Mouse (Mus musculus) MEL (cell line): ENCODE measurements around the gene Slc51b. TPM values are rescaled to one million over a fixed set of nuclear protein-coding genes. Genes with fewer than 3 reads are reported as not detected.

Experiments
- DNase-seq: peaks from one replicate; pipeline ENCODE4 v3.0.0; 2011; ENCODE audit warnings: low read depth, low spot score
- H3K27ac ChIP-seq: 2 replicates; pipeline ENCODE4 v1.5.1; 2012; ENCODE audit warnings: low read depth, mild to moderate bottlenecking, control low read depth, low read length, moderate library complexity; ENCODE audit not compliant: control insufficient read depth
- H3K27me3 ChIP-seq, 2 experiments: fragments of 150-350 bp in 1 of 2; sonication (generic) in 1 of 2; 2 replicates each; pipeline ENCODE4 v1.6.1; 2012; ENCODE audit warnings: low read length in 2 of 2, mild to moderate bottlenecking in 2 of 2, improper control_type of control experiment in 1 of 2, moderate library complexity in 1 of 2; ENCODE audit not compliant: insufficient read depth in 2 of 2, control insufficient read depth in 1 of 2
- H3K36me3 ChIP-seq, 2 experiments: 2 replicates each; pipeline ENCODE4 v1.6.1; 2012 to 2014; ENCODE audit warnings: low read length in 2 of 2, improper control_type of control experiment in 1 of 2, inconsistent platforms in 1 of 2, mild to moderate bottlenecking in 1 of 2; ENCODE audit not compliant: insufficient read depth in 2 of 2, control insufficient read depth in 1 of 2
- H3K4me1 ChIP-seq, 2 experiments: fragments of 150-350 bp in 1 of 2; sonication (generic) in 1 of 2; 2 replicates each; pipeline ENCODE4 v1.6.1; 2012; ENCODE audit warnings: low read length in 2 of 2, improper control_type of control experiment in 1 of 2, mild to moderate bottlenecking in 1 of 2; ENCODE audit not compliant: insufficient read depth in 2 of 2, control insufficient read depth in 1 of 2
- H3K4me3 ChIP-seq, 2 experiments: fragments of 150-350 bp in 1 of 2; sonication (generic) in 1 of 2; 2 replicates each; pipeline ENCODE4 v1.5.1; 2012; ENCODE audit warnings: low read depth in 2 of 2, low read length in 2 of 2, mild to moderate bottlenecking in 2 of 2, moderate library complexity in 2 of 2, control low read depth in 1 of 2, improper control_type of control experiment in 1 of 2; ENCODE audit not compliant: control insufficient read depth in 1 of 2, insufficient read depth in 1 of 2
- H3K79me2 ChIP-seq: 2 replicates; pipeline ENCODE4 v1.6.1; 2012; ENCODE audit warnings: mild to moderate bottlenecking, low read length, moderate library complexity; ENCODE audit not compliant: control insufficient read depth, poor library complexity, insufficient read depth
- H3K9ac ChIP-seq: 2 replicates; pipeline ENCODE4 v1.6.1; 2012; ENCODE audit warnings: low read depth, mild to moderate bottlenecking, control low read depth, low read length, moderate library complexity; ENCODE audit not compliant: control insufficient read depth, poor library complexity, severe bottlenecking
- H3K9me3 ChIP-seq: fragments of 150-350 bp; sonication (generic); replicated peaks from 2 replicates; pipeline ENCODE4 v1.6.1; 2012; ENCODE audit warnings: mild to moderate bottlenecking, low read length, improper control_type of control experiment, moderate library complexity; ENCODE audit not compliant: insufficient read depth
- BHLHE40 ChIP-seq: IDR thresholded peaks from 2 replicates; pipeline ENCODE4 v1.6.1; 2012; ENCODE audit warnings: low read depth, mild to moderate bottlenecking, inconsistent platforms, low read length, improper control_type of control experiment, borderline replicate concordance
- CTCF ChIP-seq, 3 experiments: IDR thresholded peaks in 2 of 3; conservative IDR thresholded peaks in 1 of 3; 2 replicates each; pipeline ENCODE4 v1.5.1; 2011 to 2012; ENCODE audit warnings: low read length in 3 of 3, low read depth in 2 of 3, mild to moderate bottlenecking in 2 of 3, improper control_type of control experiment in 1 of 3, inconsistent platforms in 1 of 3, mixed read lengths in 1 of 3, moderate library complexity in 1 of 3; ENCODE audit not compliant: control insufficient read depth in 1 of 3, insufficient read depth in 1 of 3, poor library complexity in 1 of 3, severe bottlenecking in 1 of 3
- E2F4 ChIP-seq: IDR thresholded peaks from 2 replicates; pipeline ENCODE4 v1.6.1; 2011; ENCODE audit warnings: low read depth, low read length, improper control_type of control experiment, borderline replicate concordance
- EP300 ChIP-seq, 2 experiments: IDR thresholded peaks; 2 replicates each; pipeline ENCODE4 v1.6.1; 2011; ENCODE audit warnings: improper control_type of control experiment in 2 of 2, low read length in 2 of 2, low read depth in 1 of 2, mild to moderate bottlenecking in 1 of 2
- ETS1 ChIP-seq: IDR thresholded peaks from 2 replicates; pipeline ENCODE4 v1.6.1; 2012; ENCODE audit warnings: low read depth, mild to moderate bottlenecking, inconsistent platforms, low read length, improper control_type of control experiment, moderate library complexity
- GABPA ChIP-seq: IDR thresholded peaks from 2 replicates; pipeline ENCODE4 v1.6.1; 2012; ENCODE audit warnings: low read depth, mild to moderate bottlenecking, inconsistent platforms, low read length, improper control_type of control experiment, moderate library complexity
- HCFC1 ChIP-seq: IDR thresholded peaks from 2 replicates; pipeline ENCODE4 v1.6.1; 2012; ENCODE audit warnings: low read depth, mild to moderate bottlenecking, inconsistent platforms, low read length, improper control_type of control experiment, moderate library complexity
- JUND ChIP-seq: IDR thresholded peaks from 2 replicates; pipeline ENCODE4 v1.6.1; 2011; ENCODE audit warnings: low read depth, mild to moderate bottlenecking, improper control_type of control experiment, low read length
- KAT2A ChIP-seq: conservative IDR thresholded peaks from 2 replicates; pipeline ENCODE4 v1.6.1; 2012; ENCODE audit warnings: low read depth, low read length, improper control_type of control experiment, inconsistent platforms
- MAZ ChIP-seq: IDR thresholded peaks from 2 replicates; pipeline ENCODE4 v1.6.1; 2012; ENCODE audit warnings: low read depth, mild to moderate bottlenecking, inconsistent platforms, low read length, improper control_type of control experiment
- MYB ChIP-seq: IDR thresholded peaks from 2 replicates; pipeline ENCODE4 v1.6.1; 2011; ENCODE audit warnings: mild to moderate bottlenecking, low read depth, low read length, improper control_type of control experiment
- MYC ChIP-seq: IDR thresholded peaks from 2 replicates; pipeline ENCODE4 v1.6.1; 2011; ENCODE audit warnings: low read depth, mild to moderate bottlenecking, low read length, improper control_type of control experiment, moderate library complexity
- NRF1 ChIP-seq: IDR thresholded peaks from 2 replicates; pipeline ENCODE4 v1.6.1; 2014; ENCODE audit warnings: low read depth, mild to moderate bottlenecking, inconsistent platforms, low read length, improper control_type of control experiment, moderate library complexity; ENCODE audit not compliant: poor library complexity, insufficient read depth, severe bottlenecking
- POLR2A ChIP-seq, 2 experiments: IDR thresholded peaks; 2 replicates each; pipeline ENCODE4 v1.6.1; 2011 to 2012; ENCODE audit warnings: low read length in 2 of 2, mild to moderate bottlenecking in 2 of 2, control low read depth in 1 of 2, improper control_type of control experiment in 1 of 2, low read depth in 1 of 2, moderate library complexity in 1 of 2; ENCODE audit not compliant: control insufficient read depth in 1 of 2, insufficient read depth in 1 of 2, poor library complexity in 1 of 2
- POLR2AphosphoS2 ChIP-seq: IDR thresholded peaks from 2 replicates; pipeline ENCODE4 v1.6.1; 2011; ENCODE audit warnings: low read length, improper control_type of control experiment
- RAD21 ChIP-seq: IDR thresholded peaks from 2 replicates; pipeline ENCODE4 v1.6.1; 2011; ENCODE audit warnings: mild to moderate bottlenecking, low read depth, low read length, improper control_type of control experiment
- SMC3 ChIP-seq: IDR thresholded peaks from 2 replicates; pipeline ENCODE4 v1.6.1; 2011; ENCODE audit warnings: low read depth, low read length, improper control_type of control experiment
- TAL1 ChIP-seq: IDR thresholded peaks from 2 replicates; pipeline ENCODE4 v1.6.1; 2012; ENCODE audit warnings: mild to moderate bottlenecking, inconsistent platforms, low read length, moderate library complexity, mixed read lengths
- TCF12 ChIP-seq: IDR thresholded peaks from 2 replicates; pipeline ENCODE4 v1.6.1; 2014; ENCODE audit warnings: low read depth, mild to moderate bottlenecking, inconsistent platforms, low read length, improper control_type of control experiment, moderate library complexity
- USF1 ChIP-seq: IDR thresholded peaks from 2 replicates; pipeline ENCODE4 v1.6.1; 2014; ENCODE audit warnings: low read depth, mild to moderate bottlenecking, inconsistent platforms, low read length, improper control_type of control experiment, moderate library complexity
- USF2 ChIP-seq, 2 experiments: IDR thresholded peaks; 2 replicates each; pipeline ENCODE4 v1.6.1; 2011 to 2012; ENCODE audit warnings: improper control_type of control experiment in 2 of 2, low read length in 2 of 2, borderline replicate concordance in 1 of 2, inconsistent platforms in 1 of 2, low read depth in 1 of 2, mild to moderate bottlenecking in 1 of 2; ENCODE audit not compliant: insufficient read depth in 1 of 2
- ZC3H11A ChIP-seq: IDR thresholded peaks from 2 replicates; pipeline ENCODE4 v1.6.1; 2012; ENCODE audit warnings: low read depth, mild to moderate bottlenecking, inconsistent platforms, low read length, improper control_type of control experiment
- ZKSCAN1 ChIP-seq: IDR thresholded peaks from 2 replicates; pipeline ENCODE4 v1.6.1; 2012; ENCODE audit warnings: low read depth, mild to moderate bottlenecking, inconsistent platforms, low read length, improper control_type of control experiment, moderate library complexity
- polyA plus RNA-seq, 2 experiments: library from polyadenylated mRNA; stranded (reverse) in 1 of 2; unstranded in 1 of 2; fragments of >175 nt in 1 of 2; fragments of >200 nt in 1 of 2; gene quantifications; 2 replicates each; pipeline versions ENCODE4 v1.2.1 to v1.2.4; 2012; ENCODE audit warnings: low replicate concordance in 2 of 2, low read depth in 1 of 2; ENCODE audit not compliant: insufficient read length in 2 of 2, insufficient read depth in 1 of 2, missing spikeins in 1 of 2
- total RNA-seq: library from RNA; depleted of rRNA; stranded (reverse); fragments of 300-350 nt; gene quantifications from 2 replicates; pipeline ENCODE4 v1.2.3, GENCODE M21; 2012

Slc51b gene
- total and polyA plus RNA-seq, 3 experiments = not detected

- DNase-seq = no peak
- H3K4me1 ChIP-seq = peaks cover 0 to 3% of the 10 kb centered on the region in 2 experiments; a peak in 1 of 4 replicates
- peaks cover 2 to 4% of the 10 kb centered on the region in 2 experiments for H3K27me3 ChIP-seq
- no peak overlapping the region for H3K4me3 ChIP-seq
- H3K36me3 ChIP-seq = peaks cover 0 to 2% of the 10 kb centered on the region in 2 experiments; a peak in 1 of 4 replicates
- no peak overlapping the region for H3K27ac ChIP-seq
- no peaks in the 10 kb centered on the region for H3K9me3 ChIP-seq
- no peaks in the 10 kb centered on the region for H3K79me2 ChIP-seq
- no peak overlapping the region for H3K9ac ChIP-seq
- TF ChIP-seq NRF1 = no peak
- TF ChIP-seq BHLHE40 = no peak
- TF ChIP-seq HCFC1 = no peak
- TF ChIP-seq JUND = no peak
- TF ChIP-seq MAZ = no peak
- TF ChIP-seq ZC3H11A = no peak
- TF ChIP-seq EP300 (IDR thresholded peaks at IDR 0.05; ENCODE audit: low read depth in 1 of 2, low read length in 2 of 2) = no peak
- no peak for TF ChIP-seq CTCF (IDR thresholded peaks at IDR 0.05 in 2 of 3, conservative IDR thresholded peaks at IDR 0.05 in 1 of 3; ENCODE audit: control insufficient read depth in 1 of 3, insufficient read depth in 1 of 3, low read depth in 2 of 3, low read length in 3 of 3, poor library complexity in 1 of 3, severe bottlenecking in 1 of 3)
- no peak for TF ChIP-seq MYC
- no peak for TF ChIP-seq TCF12
- no peak for TF ChIP-seq RAD21
- TF ChIP-seq SMC3 = no peak
- TF ChIP-seq USF1 = no peak
Observed at GRCm38 (mm10) chr9:65408871-65409295, 13.9 kb downstream of the Slc51b start.

- DNase-seq = no peak
- Histone ChIP-seq H3K79me2 (no peaks in the 10 kb centered on the region), H3K27ac (no peak overlapping the region), H3K4me3 (no peak overlapping the region)
- no peak for TF ChIP-seq ZKSCAN1
- TF ChIP-seq KAT2A = no peak
- no peak for TF ChIP-seq GABPA
- TF ChIP-seq MYB = no peak
- no peak for TF ChIP-seq EP300 (IDR thresholded peaks at IDR 0.05; ENCODE audit: low read depth in 1 of 2, low read length in 2 of 2)
- TF ChIP-seq POLR2AphosphoS2 = no peak
- no peak for TF ChIP-seq RAD21
- TF ChIP-seq HCFC1 = no peak
- no peak for TF ChIP-seq TAL1
- TF ChIP-seq POLR2A (IDR thresholded peaks at IDR 0.05; ENCODE audit: control insufficient read depth in 1 of 2, insufficient read depth in 1 of 2, low read depth in 1 of 2, low read length in 2 of 2, poor library complexity in 1 of 2) = no peak
- no peak for TF ChIP-seq USF2 (IDR thresholded peaks at IDR 0.05; ENCODE audit: borderline replicate concordance in 1 of 2, insufficient read depth in 1 of 2, low read depth in 1 of 2, low read length in 2 of 2)
- no peak for TF ChIP-seq SMC3
- TF ChIP-seq E2F4 = no peak
- TF ChIP-seq ETS1 = no peak
- TF ChIP-seq, all 39 proteins: peak for 0
- H3K4me1 ChIP-seq = peaks cover 0 to 3% of the 10 kb centered on the region in 2 experiments; a peak in 1 of 4 replicates
- no peak overlapping the region for H3K9ac ChIP-seq
- H3K36me3 ChIP-seq = peaks cover 0 to 2% of the 10 kb centered on the region in 2 experiments; a peak in 1 of 4 replicates
- H3K27me3 ChIP-seq = peaks cover 0 to 4% of the 10 kb centered on the region in 2 experiments; a peak in 3 of 4 replicates
- H3K9me3 ChIP-seq = no peaks in the 10 kb centered on the region
Observed at GRCm38 (mm10) chr9:65407861-65408260, 14.9 kb downstream of the Slc51b start.
